In genomic region chr7:56220811-56221210, GRCm38 (mm10) we compare ENCODE assay signal across 14 mouse cellular contexts. TPM values are rescaled to one million over a fixed set of nuclear protein-coding genes. Genes with fewer than 3 reads are reported as not detected.
"Had no signal": no experiment of that assay in that cellular context is flagged by ENCODE, and none has a peak within 500 bp of the region (broad histone marks: within the 10 kb centered on the region; RNA-seq: fewer than 3 reads in every experiment).

No protein-coding gene starts in this region.

- DNase-seq: gastrocnemius, adult 2 months; gastrocnemius, postnatal 10 days; gastrocnemius, postnatal 25 days; heart, adult 2 months; heart, postnatal 14 days; heart, postnatal 36 days; kidney, adult 18-20 months; kidney, adult 8-10 months; kidney, postnatal 10 days; kidney, postnatal 25 days; kidney, postnatal 4 days; liver; liver, embryonic 13.5 days had no signal

RNA-seq across cellular contexts. Expression of gene Oca2, which starts 18.7 kb away (rescaled TPM):
- total RNA-seq: gastrocnemius, adult 2 months; gastrocnemius, postnatal 10 days; gastrocnemius, postnatal 25 days; granulocyte monocyte progenitor cell, adult 5-6 weeks; heart, adult 2 months; heart, postnatal 14 days; heart, postnatal 36 days had no signal
